Mouse (Mus musculus): ENCODE measurements around the gene Ptgir.

DNA sequence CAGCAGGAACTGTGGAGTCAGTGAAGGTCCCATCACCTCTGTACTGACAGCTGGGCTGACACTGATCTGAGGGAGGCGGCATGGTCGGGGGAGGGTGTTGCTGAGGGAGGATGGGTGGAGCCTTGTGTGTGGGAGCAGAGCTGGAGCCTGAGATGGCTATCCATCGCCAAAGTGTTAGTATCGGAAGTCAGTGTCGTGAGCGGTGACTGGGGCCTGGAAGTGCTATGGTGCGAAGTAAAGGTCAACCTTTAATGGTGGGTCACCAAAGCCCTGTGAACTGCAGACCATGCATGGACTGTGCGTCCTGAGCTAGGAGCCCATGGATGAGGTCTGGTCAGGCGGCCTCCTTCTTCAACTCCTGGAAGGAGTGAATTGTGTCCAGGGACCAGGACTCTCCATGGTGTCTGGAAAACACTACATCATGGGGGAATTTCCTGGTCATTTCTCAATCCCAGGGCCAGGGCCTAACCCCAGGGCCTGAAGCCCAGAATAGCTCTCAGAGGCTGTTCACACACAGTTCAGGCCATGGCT, 734 bp upstream of the Ptgir start:
- TF ChIP-seq EP300 (IDR thresholded peaks at IDR 0.05; ENCODE audit: low read depth) (no peak), CTCF (IDR thresholded peaks at IDR 0.05; ENCODE audit: low read depth) (no peak)

All from liver, postnatal 0 days (tissue).